Mouse (Mus musculus) megakaryocyte, embryonic 14.5 days (primary cell): ENCODE measurements around the gene Slc35f6.

Source experiments
- FLI1 ChIP-seq: IDR thresholded peaks from 2 replicates; pipeline ENCODE4 v1.6.1; 2012; ENCODE audit warnings: low read length, inconsistent platforms, mixed read lengths
- GATA1 ChIP-seq: IDR thresholded peaks from 3 replicates; pipeline ENCODE4 v1.6.1; 2012; ENCODE audit warnings: mixed read lengths, low read length, inconsistent platforms, borderline replicate concordance

DNA sequence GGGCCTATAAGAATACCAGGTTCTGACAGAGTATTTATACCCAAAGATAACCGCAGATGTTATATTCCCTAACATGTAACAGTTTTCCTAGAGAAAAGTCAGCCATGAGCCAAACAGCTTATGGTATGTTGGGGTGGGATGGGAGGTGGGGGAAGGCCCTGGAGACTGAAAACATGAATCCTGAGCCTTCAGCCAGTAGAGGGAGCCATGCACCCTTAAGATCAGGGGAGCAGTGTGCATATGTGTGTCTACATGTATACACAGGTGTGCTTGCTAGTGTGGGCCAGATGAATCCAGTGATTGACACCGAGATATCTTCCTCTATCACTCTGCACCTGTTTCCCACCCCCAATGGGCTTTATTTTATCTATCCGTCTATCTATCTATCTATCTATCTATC lies 39.0 kb downstream of the Slc35f6 start:
- no peak for TF ChIP-seq GATA1
- no peak for TF ChIP-seq FLI1
